Mouse (Mus musculus) heart, postnatal 0 days (tissue): Measurements from ENCODE around the gene Supt20.

ENCODE experiments used
- CTCF ChIP-seq: IDR thresholded peaks from 2 replicates; pipeline ENCODE4 v1.5.1; 2016; ENCODE audit warnings: antibody characterized with exemption, control low read depth, low read depth
- EP300 ChIP-seq: IDR thresholded peaks from 2 replicates; pipeline ENCODE4 v1.6.1; 2016; ENCODE audit warnings: antibody characterized with exemption, low read depth

- TF ChIP-seq CTCF (no peak), EP300 (no peak)
These were observed 24.7 kb downstream of the Supt20 start for GRCm38 (mm10) chr3:54717348-54717747.
